Mouse (Mus musculus): ENCODE data around the gene Rab3il1.
A peak's percentile ranks its signal among the peaks of the same experiment; 100 is the strongest.

Rab3il1 gene

GRCm38 (mm10) chr19:9997204-9998062 lies 4.0 kb upstream of the Rab3il1 start:
- peaks cover 2% of the 10 kb centered on the region; the same call in 1 of the 2 replicates for H3K27me3 ChIP-seq (ENCODE audit: insufficient read depth, low read length)
- TF ChIP-seq POU5F1 (IDR thresholded peaks at IDR 0.05; ENCODE audit: borderline replicate concordance, low read length) (no peak), CTCF (conservative IDR thresholded peaks at IDR 0.05; ENCODE audit: low read length) (no peak), NANOG (IDR thresholded peaks at IDR 0.05; ENCODE audit: borderline replicate concordance, low read length) (no peak)
- no peaks in the 10 kb centered on the region for H3K36me3 ChIP-seq (ENCODE audit: insufficient read depth, low read length)
- H3K4me1 ChIP-seq (replicated peaks; ENCODE audit: low read depth, low read length): peaks cover 24% of the 10 kb centered on the region
- H3K4me3 ChIP-seq (replicated peaks; ENCODE audit: low read length): no peak overlapping the region
- H3K9me3 ChIP-seq (ENCODE audit: low read length): no peaks in the 10 kb centered on the region

- TF ChIP-seq CTCF (conservative IDR thresholded peaks at IDR 0.05; ENCODE audit: low read length) (no peak), POU5F1 (IDR thresholded peaks at IDR 0.05; ENCODE audit: borderline replicate concordance, low read length) (no peak)
- H3K4me1 ChIP-seq (replicated peaks; ENCODE audit: low read depth, low read length): peaks cover 19% of the 10 kb centered on the region
- H3K9me3 ChIP-seq (ENCODE audit: low read length): no peaks in the 10 kb centered on the region
- H3K4me3 ChIP-seq (replicated peaks; ENCODE audit: low read length): no peak overlapping the region
- H3K36me3 ChIP-seq (ENCODE audit: insufficient read depth, low read length): no peaks in the 10 kb centered on the region
- no peaks in the 10 kb centered on the region for H3K27me3 ChIP-seq (ENCODE audit: insufficient read depth, low read length)
These were observed 3.4 kb upstream of the Rab3il1 start for GRCm38 (mm10) chr19:9998063-9998416.

GRCm38 (mm10) chr19:9998736-9999486 lies 2.6 kb upstream of the Rab3il1 start:
- no peak overlapping the region for H3K4me3 ChIP-seq (replicated peaks; ENCODE audit: low read length)
- TF ChIP-seq NANOG (IDR thresholded peaks at IDR 0.05; ENCODE audit: borderline replicate concordance, low read length) (no peak), POU5F1 (IDR thresholded peaks at IDR 0.05; ENCODE audit: borderline replicate concordance, low read length) (no peak), CTCF (conservative IDR thresholded peaks at IDR 0.05; ENCODE audit: low read length) (no peak)
- no peaks in the 10 kb centered on the region for H3K27me3 ChIP-seq (ENCODE audit: insufficient read depth, low read length)
- H3K4me1 ChIP-seq (replicated peaks; ENCODE audit: low read depth, low read length): peaks cover 15% of the 10 kb centered on the region
- H3K36me3 ChIP-seq (ENCODE audit: insufficient read depth, low read length): no peaks in the 10 kb centered on the region
- H3K9me3 ChIP-seq (ENCODE audit: low read length): no peaks in the 10 kb centered on the region

DNA sequence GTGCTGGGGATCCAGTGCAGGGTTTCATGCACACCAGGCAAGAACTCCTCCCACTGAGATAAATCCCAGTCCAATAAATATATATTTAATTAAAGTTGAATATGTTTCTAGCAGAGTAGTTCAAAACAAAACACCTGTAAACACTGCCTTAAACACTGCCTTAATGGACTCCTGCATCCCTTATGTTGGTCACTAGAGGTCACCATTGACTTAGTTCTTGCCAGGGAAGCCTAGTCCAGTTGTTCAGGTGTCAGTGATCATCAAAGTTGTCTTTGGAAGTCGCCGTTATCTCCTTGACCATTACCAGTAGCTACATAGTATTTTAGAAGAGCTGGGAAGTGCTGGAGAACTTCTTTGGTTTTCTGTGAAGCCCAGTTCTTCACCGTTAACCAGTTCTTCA lies 1.1 kb upstream of the Rab3il1 start:
- no peak overlapping the region for H3K4me3 ChIP-seq (replicated peaks; ENCODE audit: low read length)
- no peaks in the 10 kb centered on the region for H3K9me3 ChIP-seq (ENCODE audit: low read length)
- no peaks in the 10 kb centered on the region for H3K27me3 ChIP-seq (ENCODE audit: insufficient read depth, low read length)
- TF ChIP-seq POU5F1 (IDR thresholded peaks at IDR 0.05; ENCODE audit: borderline replicate concordance, low read length) (no peak), CTCF (conservative IDR thresholded peaks at IDR 0.05; ENCODE audit: low read length) (peak; percentile 57), NANOG (IDR thresholded peaks at IDR 0.05; ENCODE audit: borderline replicate concordance, low read length) (no peak)
- H3K36me3 ChIP-seq (ENCODE audit: insufficient read depth, low read length): no peaks in the 10 kb centered on the region
- peaks cover 15% of the 10 kb centered on the region for H3K4me1 ChIP-seq (replicated peaks; ENCODE audit: low read depth, low read length)

- Histone ChIP-seq H3K9me3 (ENCODE audit: low read length) (no peaks in the 10 kb centered on the region), H3K4me3 (replicated peaks; ENCODE audit: low read length) (no peak overlapping the region), H3K27me3 (ENCODE audit: insufficient read depth, low read length) (0 out of 2 replicates have a peak, but pooled peaks cover 4% of the 10 kb centered on the region), H3K36me3 (ENCODE audit: insufficient read depth, low read length) (no peaks in the 10 kb centered on the region), H3K4me1 (replicated peaks; ENCODE audit: low read depth, low read length) (peaks cover 9% of the 10 kb centered on the region)
- TF ChIP-seq NANOG (IDR thresholded peaks at IDR 0.05; ENCODE audit: borderline replicate concordance, low read length) (no peak), POU5F1 (IDR thresholded peaks at IDR 0.05; ENCODE audit: borderline replicate concordance, low read length) (no peak), CTCF (conservative IDR thresholded peaks at IDR 0.05; ENCODE audit: low read length) (no peak)
These were observed 2.2 kb downstream of the Rab3il1 start for GRCm38 (mm10) chr19:10003696-10004095.

DNA sequence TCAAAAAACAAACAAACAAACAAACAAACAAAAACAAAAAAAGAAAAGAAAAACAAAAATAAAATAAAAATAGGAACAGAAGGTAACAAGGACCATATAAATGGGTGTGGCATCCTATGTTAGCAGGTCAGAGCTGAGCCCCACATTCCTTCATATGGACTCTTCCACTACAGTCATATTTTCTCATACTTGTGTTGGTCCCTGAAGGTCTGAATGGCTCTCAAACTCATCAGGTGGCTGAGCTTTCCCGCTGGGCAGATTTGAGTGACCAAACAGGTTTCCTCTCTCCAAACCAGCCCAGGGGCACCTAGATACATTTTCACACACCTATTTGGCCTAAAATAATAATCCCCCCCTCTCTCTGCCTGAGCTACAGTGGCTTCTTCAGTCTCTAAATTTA lies 9.9 kb downstream of the Rab3il1 start:
- H3K9me3 ChIP-seq (ENCODE audit: low read length): no peaks in the 10 kb centered on the region
- H3K27me3 ChIP-seq (ENCODE audit: insufficient read depth, low read length): peaks cover 10% of the 10 kb centered on the region; the same call in 1 of the 2 replicates
- peaks cover 62% of the 10 kb centered on the region for H3K4me1 ChIP-seq (replicated peaks; ENCODE audit: low read depth, low read length)
- H3K36me3 ChIP-seq (ENCODE audit: insufficient read depth, low read length): no peaks in the 10 kb centered on the region
- no peak overlapping the region for H3K4me3 ChIP-seq (replicated peaks; ENCODE audit: low read length)
- TF ChIP-seq NANOG (IDR thresholded peaks at IDR 0.05; ENCODE audit: borderline replicate concordance, low read length) (no peak), CTCF (conservative IDR thresholded peaks at IDR 0.05; ENCODE audit: low read length) (no peak), POU5F1 (IDR thresholded peaks at IDR 0.05; ENCODE audit: borderline replicate concordance, low read length) (no peak)

DNA sequence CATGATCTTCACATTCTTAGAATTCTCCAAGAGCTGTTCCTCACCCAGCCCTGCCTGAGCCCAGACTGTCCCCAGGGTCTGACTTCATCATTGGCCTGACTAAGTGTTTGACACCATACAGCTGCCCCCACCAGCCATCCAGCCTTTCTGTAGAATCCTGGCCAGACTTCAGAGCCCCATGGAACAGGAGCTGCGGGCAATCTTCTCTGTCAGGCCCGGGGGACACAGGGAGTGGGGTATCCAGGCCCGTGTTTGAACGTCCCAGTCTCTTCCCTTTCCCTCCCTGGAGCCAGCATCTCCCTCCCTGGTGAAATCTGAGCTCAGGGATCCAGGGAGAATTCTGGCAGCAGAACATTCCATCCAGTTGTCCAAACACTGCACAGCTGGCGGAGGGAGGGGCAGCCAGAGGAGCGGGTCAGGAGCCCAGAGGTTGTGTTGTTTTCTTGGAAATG lies 11.4 kb downstream of the Rab3il1 start:
- peaks cover 20% of the 10 kb centered on the region for H3K27me3 ChIP-seq (ENCODE audit: insufficient read depth, low read length)
- TF ChIP-seq NANOG (IDR thresholded peaks at IDR 0.05; ENCODE audit: borderline replicate concordance, low read length): no peak
- no peak for TF ChIP-seq CTCF (conservative IDR thresholded peaks at IDR 0.05; ENCODE audit: low read length)
- no peak for TF ChIP-seq POU5F1 (IDR thresholded peaks at IDR 0.05; ENCODE audit: borderline replicate concordance, low read length)

DNA sequence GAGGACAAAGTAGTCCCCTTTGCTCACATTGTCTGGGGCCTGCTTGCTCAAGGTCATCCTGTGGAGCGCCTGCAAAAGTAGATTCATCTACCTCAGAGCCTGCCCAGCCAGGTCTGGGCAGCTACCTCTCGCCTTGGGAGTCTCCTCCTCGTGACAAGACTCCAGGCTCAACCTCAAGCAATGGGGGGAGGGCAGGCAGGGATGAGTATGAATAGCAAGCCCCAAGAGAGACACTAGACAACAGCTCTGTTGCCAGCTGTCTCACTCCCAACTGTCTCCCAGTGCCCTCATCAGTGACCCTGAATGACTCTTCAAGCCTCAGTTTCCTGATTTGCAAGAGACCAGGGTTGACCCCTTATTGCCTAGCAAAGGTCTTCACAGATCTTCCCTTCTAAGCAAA lies 11.9 kb downstream of the Rab3il1 start:
- TF ChIP-seq POU5F1 (IDR thresholded peaks at IDR 0.05; ENCODE audit: borderline replicate concordance, low read length) (no peak), NANOG (IDR thresholded peaks at IDR 0.05; ENCODE audit: borderline replicate concordance, low read length) (no peak), CTCF (conservative IDR thresholded peaks at IDR 0.05; ENCODE audit: low read length) (no peak)
- H3K4me3 ChIP-seq (replicated peaks; ENCODE audit: low read length): peak overlapping the region; percentile 14; the same call in 1 of the 2 replicates
- H3K36me3 ChIP-seq (ENCODE audit: insufficient read depth, low read length): no peaks in the 10 kb centered on the region
- H3K4me1 ChIP-seq (replicated peaks; ENCODE audit: low read depth, low read length): peaks cover 76% of the 10 kb centered on the region
- H3K9me3 ChIP-seq (ENCODE audit: low read length): no peaks in the 10 kb centered on the region
- H3K27me3 ChIP-seq (ENCODE audit: insufficient read depth, low read length): peaks cover 24% of the 10 kb centered on the region

More for the DNA sequence above, 11.4 kb downstream of the Rab3il1 start:
- Histone ChIP-seq H3K4me3 (replicated peaks; ENCODE audit: low read length) (peak overlapping the region; percentile 14; the same call in 1 of the 2 replicates), H3K4me1 (replicated peaks; ENCODE audit: low read depth, low read length) (peaks cover 74% of the 10 kb centered on the region), H3K36me3 (ENCODE audit: insufficient read depth, low read length) (no peaks in the 10 kb centered on the region), H3K9me3 (ENCODE audit: low read length) (no peaks in the 10 kb centered on the region)

Data from E14TG2a.4 (cell line).